Mouse (Mus musculus) erythroblast, embryonic 14.5 days (primary cell): ENCODE measurements around the gene Lyrm4.

Source experiments
- GATA1 ChIP-seq: IDR thresholded peaks from 2 replicates; pipeline ENCODE4 v1.6.1; 2012; ENCODE audit warnings: low read length, inconsistent platforms, mixed read lengths
- TAL1 ChIP-seq: IDR thresholded peaks from 3 replicates; pipeline ENCODE4 v1.6.1; 2012; ENCODE audit warnings: low read length, inconsistent platforms, mixed read lengths

DNA sequence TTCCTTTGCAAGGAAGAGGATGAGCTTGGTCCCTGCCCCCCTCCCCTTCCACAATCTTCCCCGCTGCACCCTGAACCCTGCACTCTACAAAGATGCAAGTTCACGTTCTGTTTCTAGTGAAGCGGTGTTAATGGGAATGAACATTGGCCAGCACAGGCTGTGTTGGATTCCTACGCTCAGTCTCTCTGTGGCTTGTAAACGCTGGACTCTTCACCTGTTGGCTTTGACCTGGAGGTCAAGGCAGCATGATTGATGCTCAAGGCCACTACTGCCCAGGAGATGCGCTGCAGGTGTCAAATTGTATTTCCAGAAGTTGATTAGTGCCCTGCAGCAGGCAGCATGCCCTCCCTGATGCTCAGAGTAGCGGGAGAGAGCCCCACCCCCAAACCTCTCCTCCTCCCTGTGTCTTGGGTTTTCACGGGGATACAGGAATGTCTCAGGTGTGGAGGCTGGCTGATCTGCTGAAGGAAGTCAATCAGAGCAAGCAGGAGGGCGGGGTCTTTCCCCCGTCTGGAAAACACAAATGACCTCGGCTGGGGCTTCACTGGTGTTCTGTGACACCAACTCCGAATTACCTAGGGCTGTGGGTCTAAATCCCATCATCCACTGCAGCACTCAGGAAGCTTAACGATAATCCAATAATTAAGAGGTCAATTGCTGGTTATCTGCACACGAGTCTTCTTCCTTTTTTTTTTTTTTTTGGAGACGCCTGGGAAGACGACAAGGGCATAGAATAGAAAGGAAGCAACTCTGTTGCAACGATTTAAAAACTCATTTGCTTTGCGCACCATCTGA lies 177.3 kb downstream of the Lyrm4 start:
- no peak for TF ChIP-seq GATA1
- TF ChIP-seq TAL1 = no peak
